Mouse (Mus musculus) MEL (cell line): ENCODE results near the gene Aco2. TPM values are rescaled to one million over a fixed set of nuclear protein-coding genes. Genes with fewer than 3 reads are reported as not detected.

Experiments
- DNase-seq: peaks from one replicate; pipeline ENCODE4 v3.0.0; 2011; ENCODE audit warnings: low read depth, low spot score
- H3K27ac ChIP-seq: 2 replicates; pipeline ENCODE4 v1.5.1; 2012; ENCODE audit warnings: low read depth, mild to moderate bottlenecking, control low read depth, low read length, moderate library complexity; ENCODE audit not compliant: control insufficient read depth
- H3K27me3 ChIP-seq, 2 experiments: fragments of 150-350 bp in 1 of 2; sonication (generic) in 1 of 2; 2 replicates each; pipeline ENCODE4 v1.6.1; 2012; ENCODE audit warnings: low read length in 2 of 2, mild to moderate bottlenecking in 2 of 2, improper control_type of control experiment in 1 of 2, moderate library complexity in 1 of 2; ENCODE audit not compliant: insufficient read depth in 2 of 2, control insufficient read depth in 1 of 2
- H3K36me3 ChIP-seq, 2 experiments: 2 replicates each; pipeline ENCODE4 v1.6.1; 2012 to 2014; ENCODE audit warnings: low read length in 2 of 2, improper control_type of control experiment in 1 of 2, inconsistent platforms in 1 of 2, mild to moderate bottlenecking in 1 of 2; ENCODE audit not compliant: insufficient read depth in 2 of 2, control insufficient read depth in 1 of 2
- H3K4me1 ChIP-seq, 2 experiments: fragments of 150-350 bp in 1 of 2; sonication (generic) in 1 of 2; 2 replicates each; pipeline ENCODE4 v1.6.1; 2012; ENCODE audit warnings: low read length in 2 of 2, improper control_type of control experiment in 1 of 2, mild to moderate bottlenecking in 1 of 2; ENCODE audit not compliant: insufficient read depth in 2 of 2, control insufficient read depth in 1 of 2
- H3K4me3 ChIP-seq, 2 experiments: fragments of 150-350 bp in 1 of 2; sonication (generic) in 1 of 2; 2 replicates each; pipeline ENCODE4 v1.5.1; 2012; ENCODE audit warnings: low read depth in 2 of 2, low read length in 2 of 2, mild to moderate bottlenecking in 2 of 2, moderate library complexity in 2 of 2, control low read depth in 1 of 2, improper control_type of control experiment in 1 of 2; ENCODE audit not compliant: control insufficient read depth in 1 of 2, insufficient read depth in 1 of 2
- H3K79me2 ChIP-seq: 2 replicates; pipeline ENCODE4 v1.6.1; 2012; ENCODE audit warnings: mild to moderate bottlenecking, low read length, moderate library complexity; ENCODE audit not compliant: control insufficient read depth, poor library complexity, insufficient read depth
- H3K9ac ChIP-seq: 2 replicates; pipeline ENCODE4 v1.6.1; 2012; ENCODE audit warnings: low read depth, mild to moderate bottlenecking, control low read depth, low read length, moderate library complexity; ENCODE audit not compliant: control insufficient read depth, poor library complexity, severe bottlenecking
- H3K9me3 ChIP-seq: fragments of 150-350 bp; sonication (generic); replicated peaks from 2 replicates; pipeline ENCODE4 v1.6.1; 2012; ENCODE audit warnings: mild to moderate bottlenecking, low read length, improper control_type of control experiment, moderate library complexity; ENCODE audit not compliant: insufficient read depth
- BHLHE40 ChIP-seq: IDR thresholded peaks from 2 replicates; pipeline ENCODE4 v1.6.1; 2012; ENCODE audit warnings: low read depth, mild to moderate bottlenecking, inconsistent platforms, low read length, improper control_type of control experiment, borderline replicate concordance
- E2F4 ChIP-seq: IDR thresholded peaks from 2 replicates; pipeline ENCODE4 v1.6.1; 2011; ENCODE audit warnings: low read depth, low read length, improper control_type of control experiment, borderline replicate concordance
- ELF1 ChIP-seq: IDR thresholded peaks from 2 replicates; pipeline ENCODE4 v1.6.1; 2014; ENCODE audit warnings: low read depth, mild to moderate bottlenecking, inconsistent platforms, low read length, improper control_type of control experiment, moderate library complexity
- ETS1 ChIP-seq: IDR thresholded peaks from 2 replicates; pipeline ENCODE4 v1.6.1; 2012; ENCODE audit warnings: low read depth, mild to moderate bottlenecking, inconsistent platforms, low read length, improper control_type of control experiment, moderate library complexity
- GATA1 ChIP-seq: IDR thresholded peaks from 2 replicates; pipeline ENCODE4 v1.6.1; 2011; ENCODE audit warnings: low read depth, low read length, improper control_type of control experiment
- HCFC1 ChIP-seq: IDR thresholded peaks from 2 replicates; pipeline ENCODE4 v1.6.1; 2012; ENCODE audit warnings: low read depth, mild to moderate bottlenecking, inconsistent platforms, low read length, improper control_type of control experiment, moderate library complexity
- JUND ChIP-seq: IDR thresholded peaks from 2 replicates; pipeline ENCODE4 v1.6.1; 2011; ENCODE audit warnings: low read depth, mild to moderate bottlenecking, improper control_type of control experiment, low read length
- KAT2A ChIP-seq: conservative IDR thresholded peaks from 2 replicates; pipeline ENCODE4 v1.6.1; 2012; ENCODE audit warnings: low read depth, low read length, improper control_type of control experiment, inconsistent platforms
- MAX ChIP-seq: IDR thresholded peaks from 2 replicates; pipeline ENCODE4 v1.6.1; 2011; ENCODE audit warnings: low read length, improper control_type of control experiment
- MAZ ChIP-seq: IDR thresholded peaks from 2 replicates; pipeline ENCODE4 v1.6.1; 2012; ENCODE audit warnings: low read depth, mild to moderate bottlenecking, inconsistent platforms, low read length, improper control_type of control experiment
- MXI1 ChIP-seq: IDR thresholded peaks from 2 replicates; pipeline ENCODE4 v1.6.1; 2011; ENCODE audit warnings: mild to moderate bottlenecking, low read depth, low read length, improper control_type of control experiment
- MYC ChIP-seq: IDR thresholded peaks from 2 replicates; pipeline ENCODE4 v1.6.1; 2011; ENCODE audit warnings: low read depth, mild to moderate bottlenecking, low read length, improper control_type of control experiment, moderate library complexity
- NELFE ChIP-seq: IDR thresholded peaks from 2 replicates; pipeline ENCODE4 v1.6.1; 2011; ENCODE audit warnings: low read depth, low read length, improper control_type of control experiment
- NRF1 ChIP-seq: IDR thresholded peaks from 2 replicates; pipeline ENCODE4 v1.6.1; 2014; ENCODE audit warnings: low read depth, mild to moderate bottlenecking, inconsistent platforms, low read length, improper control_type of control experiment, moderate library complexity; ENCODE audit not compliant: poor library complexity, insufficient read depth, severe bottlenecking
- POLR2A ChIP-seq, 2 experiments: IDR thresholded peaks; 2 replicates each; pipeline ENCODE4 v1.6.1; 2011 to 2012; ENCODE audit warnings: low read length in 2 of 2, mild to moderate bottlenecking in 2 of 2, control low read depth in 1 of 2, improper control_type of control experiment in 1 of 2, low read depth in 1 of 2, moderate library complexity in 1 of 2; ENCODE audit not compliant: control insufficient read depth in 1 of 2, insufficient read depth in 1 of 2, poor library complexity in 1 of 2
- POLR2AphosphoS5 ChIP-seq: IDR thresholded peaks from 2 replicates; pipeline ENCODE4 v1.6.1; 2012; ENCODE audit warnings: low read depth, borderline replicate concordance, mild to moderate bottlenecking, inconsistent platforms, low read length, moderate library complexity, mixed read lengths
- SIN3A ChIP-seq: IDR thresholded peaks from 2 replicates; pipeline ENCODE4 v1.6.1; 2012; ENCODE audit warnings: low read length, improper control_type of control experiment, inconsistent platforms
- TAL1 ChIP-seq: IDR thresholded peaks from 2 replicates; pipeline ENCODE4 v1.6.1; 2012; ENCODE audit warnings: mild to moderate bottlenecking, inconsistent platforms, low read length, moderate library complexity, mixed read lengths
- TBP ChIP-seq: IDR thresholded peaks from 2 replicates; pipeline ENCODE4 v1.8.0; 2011; ENCODE audit warnings: low read depth, low read length, improper control_type of control experiment
- TCF12 ChIP-seq: IDR thresholded peaks from 2 replicates; pipeline ENCODE4 v1.6.1; 2014; ENCODE audit warnings: low read depth, mild to moderate bottlenecking, inconsistent platforms, low read length, improper control_type of control experiment, moderate library complexity
- UBTF ChIP-seq: IDR thresholded peaks from 2 replicates; pipeline ENCODE4 v1.6.1; 2012; ENCODE audit warnings: low read depth, mild to moderate bottlenecking, inconsistent platforms, low read length, improper control_type of control experiment, moderate library complexity, borderline replicate concordance; ENCODE audit not compliant: insufficient read depth
- ZC3H11A ChIP-seq: IDR thresholded peaks from 2 replicates; pipeline ENCODE4 v1.6.1; 2012; ENCODE audit warnings: low read depth, mild to moderate bottlenecking, inconsistent platforms, low read length, improper control_type of control experiment
- ZMIZ1 ChIP-seq: IDR thresholded peaks from 2 replicates; pipeline ENCODE4 v1.6.1; 2012; ENCODE audit warnings: low read depth, mild to moderate bottlenecking, inconsistent platforms, low read length, improper control_type of control experiment, moderate library complexity
- polyA plus RNA-seq, 2 experiments: library from polyadenylated mRNA; stranded (reverse) in 1 of 2; unstranded in 1 of 2; fragments of >175 nt in 1 of 2; fragments of >200 nt in 1 of 2; gene quantifications; 2 replicates each; pipeline versions ENCODE4 v1.2.1 to v1.2.4; 2012; ENCODE audit warnings: low replicate concordance in 2 of 2, low read depth in 1 of 2; ENCODE audit not compliant: insufficient read length in 2 of 2, insufficient read depth in 1 of 2, missing spikeins in 1 of 2
- total RNA-seq: library from RNA; depleted of rRNA; stranded (reverse); fragments of 300-350 nt; gene quantifications from 2 replicates; pipeline ENCODE4 v1.2.3, GENCODE M21; 2012; rRNA removed

The Aco2 gene
- total RNA-seq (241 and 248 TPM in 2 replicates), polyA plus RNA-seq (1,000 to 10,000 TPM in 1 of 2 experiments, 100 to 1,000 TPM in 1; 447 to 1,242 TPM)

DNA sequence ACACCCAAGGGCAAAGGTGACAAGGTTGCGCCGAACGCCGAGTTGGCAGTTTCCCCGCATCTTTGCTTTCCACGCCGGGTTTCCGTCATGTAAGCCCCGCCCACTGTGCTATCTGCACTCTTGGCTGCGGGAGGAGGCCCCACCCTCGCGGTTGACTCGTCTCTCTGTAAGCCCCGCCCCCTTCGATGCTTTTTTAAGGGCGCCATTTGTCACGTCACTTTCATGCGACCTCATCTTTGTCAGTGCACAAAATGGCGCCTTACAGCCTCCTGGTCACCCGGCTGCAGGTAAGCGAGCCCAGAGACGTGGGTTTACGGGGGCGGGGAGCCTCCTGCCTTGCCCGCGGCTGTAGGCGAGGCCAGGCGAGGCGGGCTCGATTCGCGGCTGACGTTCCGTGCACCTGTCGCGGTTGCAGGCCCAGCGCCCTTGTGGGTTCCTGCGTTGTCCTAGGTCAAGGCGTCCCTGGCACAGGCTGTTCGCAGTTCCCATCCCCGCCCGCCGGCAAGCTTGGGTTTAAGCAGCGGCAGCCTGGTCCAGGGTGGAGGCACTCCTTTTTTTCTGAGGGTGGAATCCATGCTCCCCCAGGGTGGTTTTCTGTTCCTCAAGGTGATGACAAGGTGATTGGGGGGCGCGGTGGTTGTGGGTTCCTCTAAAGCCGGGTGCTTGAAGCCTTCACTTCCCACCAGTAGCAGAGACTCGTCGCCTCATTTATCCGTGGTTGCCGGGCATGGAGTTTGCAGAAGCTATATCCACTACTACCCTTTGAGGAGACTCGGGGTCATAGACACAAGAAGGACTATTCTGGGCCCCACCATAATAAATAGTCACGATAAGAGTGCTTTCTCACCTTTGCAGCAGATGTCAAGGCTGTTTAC lies at the start of gene Aco2:
Gene Aco2 (plus strand): TSS at position 48 of the 875 bp plus-strand sequence.
- peak; percentile 83; the same call in 1 of the 2 replicates for TF ChIP-seq ZMIZ1
- no peak for TF ChIP-seq BHLHE40
- peak; percentile 53 to 63; a peak in 3 of 4 replicates for TF ChIP-seq POLR2A (IDR thresholded peaks at IDR 0.05; ENCODE audit: control insufficient read depth in 1 of 2, insufficient read depth in 1 of 2, low read depth in 1 of 2, low read length in 2 of 2, poor library complexity in 1 of 2)
- no peak for TF ChIP-seq POLR2AphosphoS5
- peak; percentile 65; the same call in 1 of the 2 replicates for TF ChIP-seq TCF12
- TF ChIP-seq TBP = peak; percentile 96
- TF ChIP-seq JUND = no peak
- TF ChIP-seq NRF1 = peak; percentile 24; the same call in 1 of the 2 replicates
- TF ChIP-seq UBTF = 0 out of 2 replicates have a peak, but pooled peaks have one; percentile 47
- TF ChIP-seq GATA1 = peak; percentile 58
- TF ChIP-seq ZC3H11A = peak; percentile 32; the same call in 1 of the 2 replicates
- TF ChIP-seq MAZ = no peak
- TF ChIP-seq SIN3A = peak; percentile 88; the same call in 1 of the 2 replicates
- peak; percentile 73 for TF ChIP-seq NELFE
- TF ChIP-seq ELF1 = peak; percentile 43; the same call in 1 of the 2 replicates
- TF ChIP-seq MAX = peak; percentile 66
- TF ChIP-seq HCFC1 = peak; percentile 84
- TF ChIP-seq MXI1 = peak; percentile 89; the same call in 1 of the 2 replicates
- no peak for TF ChIP-seq E2F4
- TF ChIP-seq MYC = no peak
- no peak for TF ChIP-seq TAL1
- peak; percentile 53; the same call in 1 of the 2 replicates for TF ChIP-seq ETS1
- peak; percentile 62; the same call in 1 of the 2 replicates for TF ChIP-seq KAT2A
- TF ChIP-seq, all 39 proteins: peak for 16
- Histone ChIP-seq H3K36me3 (peaks cover 13 to 27% of the 10 kb centered on the region in 2 experiments), H3K79me2 (peaks cover 61% of the 10 kb centered on the region), H3K4me1 (peaks cover 4 to 12% of the 10 kb centered on the region in 2 experiments), H3K27me3 (no peaks in the 10 kb centered on the region), H3K27ac (peak within 1 kb of the TSS; percentile 99), H3K4me3 (peak within 1 kb of the TSS; percentile 75 to 96), H3K9me3 (no peaks in the 10 kb centered on the region), H3K9ac (peak within 1 kb of the TSS; percentile 91)
- DNase-seq = peak; percentile 99
